Comparison of ENCODE assay signal across 8 mouse cellular contexts in genomic region chr8:84810896-84811295, GRCm38 (mm10). TPM values are rescaled to one million over a fixed set of nuclear protein-coding genes. Genes with fewer than 3 reads are reported as not detected.
DNase-seq lines count a peak whose midpoint lies in the region; ATAC-seq lines count a peak whose summit lies in the region.

No protein-coding gene starts in this region.

- H3K4me3 ChIP-seq in intestine, embryonic 14.5 days (ENCODE audit: low read depth, low read length): peak overlapping the region; percentile 27

- H3K36me3 ChIP-seq in intestine, embryonic 14.5 days (ENCODE audit: control insufficient read depth, insufficient read depth, low read length): no peaks in the 10 kb centered on the region

- ATAC-seq in intestine, embryonic 14.5 days (replicated peaks; ENCODE audit: low FRiP score, low TSS enrichment, low read depth): peak; percentile 71
- peak; percentile 77 for ATAC-seq in megakaryocyte progenitor cell, adult 5-6 weeks (replicated peaks; ENCODE audit: poor library complexity)

- DNase-seq in adrenal gland, adult 2 months: peak; percentile 94
- peak; percentile 92 for DNase-seq in embryo, embryonic 11 days
- DNase-seq in gastrocnemius, postnatal 25 days: peak; percentile 84
- DNase-seq in intestine, embryonic 14.5 days (ENCODE audit: low spot score): peak; percentile 97
- peak; percentile 93 to 94 for DNase-seq in left cerebral cortex, postnatal 10 days (ENCODE audit: extremely low spot score in 1 of 2, low spot score in 2 of 2)
- DNase-seq in right cerebral cortex, postnatal 10 days (ENCODE audit: low spot score in 2 of 2): peak; percentile 95 to 97
- peak; percentile 92 for DNase-seq in urinary bladder, postnatal 14 days (ENCODE audit: low spot score)

- H3K9me3 ChIP-seq in intestine, embryonic 14.5 days (ENCODE audit: control insufficient read depth, low read length): no peaks in the 10 kb centered on the region

- 0 out of 2 replicates have a peak overlapping the region, but pooled peaks have one; percentile 16 for H3K9ac ChIP-seq in intestine, embryonic 14.5 days (ENCODE audit: low read length)

- intact Hi-C loops in left cerebral cortex, postnatal 10 days (cut with DNase I): loop anchor here (2.0 to 5.0 kb wide), 3 partner anchors 112 to 219 kb away; no protein-coding TSS in a partner anchor

- no peak overlapping the region for H3K27ac ChIP-seq in intestine, embryonic 14.5 days (ENCODE audit: low read depth)

- H3K4me1 ChIP-seq in intestine, embryonic 14.5 days (replicated peaks; ENCODE audit: control insufficient read depth, insufficient read depth, low read length): 0 out of 2 replicates have a peak, but pooled peaks cover 3% of the 10 kb centered on the region

- under 1% methylated on average over 32 of the region's 32 CpGs for WGBS in intestine, embryonic 14.5 days

- H3K27me3 ChIP-seq in intestine, embryonic 14.5 days (replicated peaks; ENCODE audit: control insufficient read depth, insufficient read depth, low read length): peaks cover 52% of the 10 kb centered on the region

- peak overlapping the region; percentile 55 for H3K4me2 ChIP-seq in intestine, embryonic 14.5 days (ENCODE audit: low read length)

RNA-seq across cellular contexts. Expression of gene Nfix, which starts 10.8 kb away (rescaled TPM):
- 100 to 1,000 TPM in 1 of 2 experiments, 10 to 100 TPM in 1; 91.3 to 113 TPM for total RNA-seq in adrenal gland, adult 2 months (2021)
- 47.0 and 59.9 TPM in 2 replicates for polyA plus RNA-seq in adrenal gland, adult 2 months (2012; rRNA removed)
- total RNA-seq in gastrocnemius, postnatal 25 days (2021): 100 to 1,000 TPM; 447 to 529 TPM
- 12.8 and 14.4 TPM in 2 replicates for polyA plus RNA-seq in intestine, embryonic 14.5 days (2014; fragmentation: Nextera tagmentation; extraction: Ambion mirVana)
- 100 to 1,000 TPM; 397 to 441 TPM for total RNA-seq in left cerebral cortex, postnatal 10 days (2021)
- total RNA-seq in megakaryocyte progenitor cell, adult 5-6 weeks (2015): 44.4 and 46.9 TPM in 2 replicates
- total RNA-seq in megakaryocyte progenitor cell, adult 5-6 weeks (2017): 12.0 and 15.7 TPM in 2 replicates

RNA-seq across cellular contexts. Expression of gene Dand5, which starts 11.7 kb away (rescaled TPM):
- total RNA-seq in adrenal gland, adult 2 months (2021): 10 to 100 TPM; 11.5 to 12.2 TPM
- polyA plus RNA-seq in adrenal gland, adult 2 months (2012; rRNA removed): 5.1 and 7.0 TPM in 2 replicates
- 1 to 10 TPM; 9.5 to 9.6 TPM for total RNA-seq in gastrocnemius, postnatal 25 days (2021)
- 5.2 and 5.4 TPM in 2 replicates for polyA plus RNA-seq in intestine, embryonic 14.5 days (2014; fragmentation: Nextera tagmentation; extraction: Ambion mirVana)
- 1 to 10 TPM; 7.4 to 8.3 TPM for total RNA-seq in left cerebral cortex, postnatal 10 days (2021)
- total RNA-seq in megakaryocyte progenitor cell, adult 5-6 weeks (2015): 2.2 and 2.4 TPM in 2 replicates
- 1.7 and 4.0 TPM in 2 replicates for total RNA-seq in megakaryocyte progenitor cell, adult 5-6 weeks (2017)

RNA-seq across cellular contexts. Expression of gene Gadd45gip1, which starts 20.4 kb away (rescaled TPM):
- total RNA-seq in adrenal gland, adult 2 months (2021): 10 to 100 TPM; 72.6 to 74.9 TPM
- 141 and 196 TPM in 2 replicates for polyA plus RNA-seq in adrenal gland, adult 2 months (2012; rRNA removed)
- 10 to 100 TPM; 20.5 to 22.6 TPM for total RNA-seq in gastrocnemius, postnatal 25 days (2021)
- polyA plus RNA-seq in intestine, embryonic 14.5 days (2014; fragmentation: Nextera tagmentation; extraction: Ambion mirVana): 57.8 and 60.8 TPM in 2 replicates
- total RNA-seq in left cerebral cortex, postnatal 10 days (2021): 10 to 100 TPM; 20.6 to 21.3 TPM
- total RNA-seq in megakaryocyte progenitor cell, adult 5-6 weeks (2015): 21.4 and 21.9 TPM in 2 replicates
- 51.2 and 57.4 TPM in 2 replicates for total RNA-seq in megakaryocyte progenitor cell, adult 5-6 weeks (2017)

RNA-seq across cellular contexts. Expression of gene Rad23a, which starts 29.6 kb away (rescaled TPM):
- 100 to 1,000 TPM; 122 to 141 TPM for total RNA-seq in adrenal gland, adult 2 months (2021)
- 128 and 131 TPM in 2 replicates for polyA plus RNA-seq in adrenal gland, adult 2 months (2012; rRNA removed)
- total RNA-seq in gastrocnemius, postnatal 25 days (2021): 100 to 1,000 TPM; 134 TPM
- polyA plus RNA-seq in intestine, embryonic 14.5 days (2014; fragmentation: Nextera tagmentation; extraction: Ambion mirVana): 126 and 129 TPM in 2 replicates
- total RNA-seq in left cerebral cortex, postnatal 10 days (2021): 10 to 100 TPM; 57.0 to 60.1 TPM
- total RNA-seq in megakaryocyte progenitor cell, adult 5-6 weeks (2015): 30.2 and 34.4 TPM in 2 replicates
- total RNA-seq in megakaryocyte progenitor cell, adult 5-6 weeks (2017): 26.2 and 26.3 TPM in 2 replicates

RNA-seq across cellular contexts. Expression of gene Calr, which starts 35.8 kb away (rescaled TPM):
- 100 to 1,000 TPM; 684 to 730 TPM for total RNA-seq in adrenal gland, adult 2 months (2021)
- 88.2 and 91.2 TPM in 2 replicates for polyA plus RNA-seq in adrenal gland, adult 2 months (2012; rRNA removed)
- total RNA-seq in gastrocnemius, postnatal 25 days (2021): 100 to 1,000 TPM; 178 to 214 TPM
- polyA plus RNA-seq in intestine, embryonic 14.5 days (2014; fragmentation: Nextera tagmentation; extraction: Ambion mirVana): 721 and 823 TPM in 2 replicates
- 100 to 1,000 TPM; 455 to 481 TPM for total RNA-seq in left cerebral cortex, postnatal 10 days (2021)
- total RNA-seq in megakaryocyte progenitor cell, adult 5-6 weeks (2015): 1,060 and 1,133 TPM in 2 replicates
- total RNA-seq in megakaryocyte progenitor cell, adult 5-6 weeks (2017): 4,756 and 5,574 TPM in 2 replicates
